Mouse (Mus musculus) lung, adult 2 months (tissue): ENCODE data around the gene Hbp1. TPM values are rescaled to one million over a fixed set of nuclear protein-coding genes. Genes with fewer than 3 reads are reported as not detected.

Experiments
- DNase-seq: peaks from one replicate; pipeline ENCODE4 v3.0.0; 2022
- H3K4me1 ChIP-seq: fragments of 200-500 bp; 2 replicates; pipeline ENCODE4 v1.6.1; 2011; ENCODE audit warnings: low read length; ENCODE audit not compliant: control insufficient read depth, insufficient read depth
- H3K4me3 ChIP-seq: fragments of 200-500 bp; replicated peaks from 2 replicates; pipeline ENCODE3; 2011; ENCODE audit warnings: low read depth, mild to moderate bottlenecking, control low read depth, low read length; ENCODE audit errors: extremely low read depth
- CTCF ChIP-seq: fragments of 200-500 bp; IDR thresholded peaks from 2 replicates; pipeline ENCODE4 v1.5.1; 2011; ENCODE audit warnings: mild to moderate bottlenecking, low read length, control low read depth; ENCODE audit not compliant: insufficient read depth
- POLR2A ChIP-seq: fragments of 200-500 bp; IDR thresholded peaks from 2 replicates; pipeline ENCODE4 v1.6.1; 2011; ENCODE audit warnings: low read depth, mild to moderate bottlenecking, control low read depth, low read length, borderline replicate concordance; ENCODE audit errors: extremely low read depth
- WGBS: fragments of 180-500 bp; shearing (Covaris S2); methylation state at CpG from one replicate; pipeline ENCODE4 v1.1.7; 2018; 5-methylcytosine and 5-hydroxymethylcytosine counted together
- polyA plus RNA-seq: library from polyadenylated mRNA; depleted of rRNA; stranded (reverse); fragments of >200 nt; gene quantifications from 2 replicates; pipeline ENCODE4 v1.2.3, GENCODE M21; 2012; rRNA removed

Gene Hbp1
- 51.4 and 72.6 TPM in 2 replicates for polyA plus RNA-seq

DNA sequence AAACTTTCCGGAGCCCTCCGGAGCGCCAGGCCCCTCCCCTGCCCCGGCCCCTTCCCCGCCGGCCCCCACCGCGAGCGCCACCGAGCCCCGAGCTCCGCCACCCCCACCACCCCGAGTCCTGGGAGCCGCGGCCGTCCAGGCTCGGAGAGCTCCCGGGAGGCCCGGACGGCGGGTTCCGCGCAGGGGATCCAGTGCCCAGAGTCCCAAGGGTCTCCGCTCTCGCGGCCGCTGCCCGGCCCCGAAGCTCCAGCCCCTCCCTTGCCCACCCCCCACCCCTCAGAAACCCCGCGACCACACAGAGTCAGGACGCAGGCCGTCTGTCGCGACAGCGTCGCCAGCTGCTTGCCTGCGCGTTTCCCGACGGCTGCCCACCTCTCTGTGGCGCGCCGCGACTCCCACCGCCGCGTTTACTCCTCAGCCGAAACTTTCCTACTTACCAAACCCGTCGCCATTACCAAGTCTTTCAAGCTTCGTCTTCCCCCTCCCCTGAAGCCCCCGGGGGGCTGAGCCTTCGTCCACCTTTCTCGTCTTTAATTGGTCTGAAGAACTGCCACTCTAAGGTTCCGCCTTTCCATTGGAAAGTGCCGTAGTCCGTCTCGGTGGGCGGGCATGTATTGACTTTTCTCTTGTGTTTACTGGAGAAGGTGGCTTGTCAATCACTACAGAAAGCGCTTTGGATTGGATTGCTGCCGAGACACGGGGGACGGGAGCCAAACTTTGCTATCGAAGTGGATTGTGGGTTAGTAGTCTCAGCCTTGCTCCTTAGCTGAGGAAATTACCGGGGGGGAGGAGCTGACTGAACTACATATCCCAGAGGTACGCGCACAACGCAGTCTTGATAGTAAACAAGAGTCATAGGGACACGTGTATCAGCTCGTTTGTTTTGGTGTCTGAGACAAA lies at the start of gene Hbp1:
Gene Hbp1 (minus strand): TSS at position 777 of the 900 bp plus-strand sequence.
- TF ChIP-seq CTCF = no peak
- peak; percentile 86; the same call in 1 of the 2 replicates for TF ChIP-seq POLR2A
- peaks cover 6% of the 10 kb centered on the region for H3K4me1 ChIP-seq
- peak; percentile 97 for DNase-seq
- H3K4me3 ChIP-seq = peak within 1 kb of the TSS; percentile 76
- 1% methylated on average over 67 of the region's 71 CpGs for WGBS

DNA sequence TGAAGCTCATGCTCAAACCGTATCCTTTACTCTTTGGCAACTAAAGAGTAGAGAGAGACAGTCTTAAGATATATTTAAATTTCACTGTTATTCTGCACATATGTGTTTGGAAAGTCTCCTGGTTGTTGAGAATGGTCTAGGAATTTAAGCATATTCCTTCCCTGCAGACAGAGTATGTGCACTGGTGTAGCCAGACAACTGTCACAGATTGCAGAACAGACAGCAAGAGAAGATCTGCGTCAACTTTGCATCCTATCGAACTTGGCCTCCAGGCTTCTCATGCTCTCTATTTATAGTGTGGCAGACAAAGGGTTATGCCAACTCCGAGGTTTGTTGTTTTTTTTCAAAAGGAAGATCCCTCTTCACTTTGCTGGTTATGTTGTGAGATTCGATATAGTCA lies 48.4 kb upstream of the Hbp1 start:
- no peak overlapping the region for H3K4me3 ChIP-seq
- no peak for TF ChIP-seq POLR2A
- no peak for TF ChIP-seq CTCF
- WGBS = 79% methylated on average over 5 of the region's 5 CpGs
- no peaks in the 10 kb centered on the region for H3K4me1 ChIP-seq
- DNase-seq = no peak

DNA sequence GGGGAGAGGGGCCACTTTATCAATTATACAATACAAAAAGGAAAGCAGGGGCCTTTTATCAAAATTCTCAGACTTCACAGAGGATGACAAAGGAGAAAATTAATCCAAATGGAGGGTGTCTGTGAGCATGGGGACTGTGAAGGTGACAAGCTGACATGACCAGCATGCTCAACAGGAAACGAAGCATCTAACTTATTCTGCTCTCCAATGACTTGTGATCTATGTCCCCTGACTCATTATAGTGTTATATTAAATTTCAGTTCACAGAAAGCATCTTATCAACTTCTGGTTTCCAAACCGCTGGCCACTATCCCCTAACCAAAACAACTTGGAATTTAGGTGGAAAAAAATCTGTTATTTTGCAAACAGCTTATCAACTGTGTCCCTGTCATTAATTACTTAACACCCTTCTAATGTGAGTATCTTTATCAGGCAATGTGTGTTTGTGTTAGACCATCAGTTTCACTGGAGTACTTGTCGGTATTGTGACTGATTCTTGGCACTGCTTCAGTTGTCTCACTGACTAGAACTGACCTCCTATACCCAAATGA lies 47.1 kb upstream of the Hbp1 start:
- TF ChIP-seq POLR2A (no peak), CTCF (no peak)
- 59% methylated on average over 3 of the region's 3 CpGs for WGBS
- Histone ChIP-seq H3K4me1 (no peaks in the 10 kb centered on the region), H3K4me3 (no peak overlapping the region)
- no peak for DNase-seq

DNA sequence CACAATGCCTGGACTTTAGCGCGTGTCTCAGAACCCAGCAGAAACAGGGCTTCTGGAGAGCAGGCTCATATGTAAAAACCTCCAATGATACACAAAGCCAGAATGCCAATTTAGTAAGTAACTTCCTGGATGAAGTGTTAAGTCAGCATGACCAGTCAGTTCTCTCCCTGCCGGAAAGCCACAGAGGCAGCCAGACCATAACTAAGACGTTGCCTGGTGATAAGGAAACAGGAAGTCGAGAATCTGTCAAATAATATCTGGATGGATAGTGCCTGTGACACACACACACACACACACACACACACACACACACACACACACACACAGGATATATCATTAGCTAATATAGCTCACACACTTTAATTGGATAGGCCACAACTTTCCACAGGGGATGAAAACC lies 46.5 kb upstream of the Hbp1 start:
- 21% methylated on average over 5 of the region's 5 CpGs for WGBS
- Histone ChIP-seq H3K4me1 (no peaks in the 10 kb centered on the region), H3K4me3 (no peak overlapping the region)
- TF ChIP-seq CTCF (no peak), POLR2A (no peak)
- no peak for DNase-seq

DNA sequence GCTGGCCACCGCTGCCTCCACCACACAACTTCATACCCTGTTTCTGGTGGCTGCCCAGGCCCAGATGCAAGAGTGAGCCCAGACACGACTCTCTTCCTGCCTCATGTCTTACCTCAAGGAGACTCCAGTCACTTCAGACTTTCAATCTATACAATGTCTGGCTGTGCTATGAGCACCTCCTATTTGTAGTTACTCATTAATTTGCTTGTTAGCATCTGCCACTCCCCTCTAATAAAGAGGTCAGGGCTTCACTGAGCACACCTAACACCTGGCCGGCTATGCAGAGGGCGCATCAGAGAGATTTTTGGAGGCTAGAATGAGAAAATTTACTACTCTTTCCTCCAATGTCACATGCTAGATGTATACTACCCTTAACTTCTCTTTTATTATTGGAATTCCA lies 40.2 kb upstream of the Hbp1 start:
- H3K4me3 ChIP-seq = no peak overlapping the region
- WGBS = 84% methylated on average over 4 of the region's 4 CpGs
- no peak for TF ChIP-seq CTCF
- no peak for TF ChIP-seq POLR2A
- DNase-seq = no peak
- H3K4me1 ChIP-seq = no peaks in the 10 kb centered on the region

DNA sequence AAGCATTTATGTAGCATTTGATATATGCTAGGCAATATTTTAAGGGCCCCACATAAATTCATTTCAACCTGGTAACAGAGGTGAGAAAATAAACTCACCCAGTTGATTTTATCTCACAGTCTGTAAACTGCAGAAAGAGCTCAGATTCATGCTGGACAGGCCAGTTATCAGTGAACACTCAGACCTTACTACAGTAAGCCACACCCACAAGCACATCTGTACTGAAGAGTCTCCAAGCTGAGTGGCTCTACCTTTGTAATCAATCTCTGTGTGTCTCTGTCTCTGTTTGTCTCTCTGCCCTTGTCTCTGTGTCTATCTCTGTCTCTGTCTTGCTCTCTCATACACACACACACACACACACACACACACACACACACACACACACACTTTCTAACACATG lies 39.4 kb upstream of the Hbp1 start:
- no peak for DNase-seq
- TF ChIP-seq POLR2A (no peak), CTCF (no peak)
- H3K4me1 ChIP-seq = no peaks in the 10 kb centered on the region
- H3K4me3 ChIP-seq = no peak overlapping the region

DNA sequence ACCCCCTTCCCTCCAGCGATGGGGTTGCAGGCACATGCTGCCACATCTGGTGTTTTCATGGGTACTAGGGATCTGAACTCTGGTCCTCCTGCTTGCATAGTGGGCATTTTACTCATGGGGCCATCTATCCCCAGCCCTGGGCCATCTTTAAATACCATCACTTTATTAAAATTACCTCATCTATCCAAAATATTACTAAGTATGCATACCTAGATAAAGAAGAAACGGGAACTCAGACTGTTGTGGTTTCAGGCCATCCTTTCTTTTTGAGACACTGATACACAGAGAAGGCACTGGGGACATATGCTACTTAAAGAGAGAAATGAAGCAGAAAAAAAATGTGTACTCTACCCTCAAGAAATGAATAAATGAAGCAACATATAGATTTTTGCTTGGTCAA lies 36.1 kb upstream of the Hbp1 start:
- no peaks in the 10 kb centered on the region; the same call in 1 of the 2 replicates for H3K4me1 ChIP-seq
- DNase-seq = no peak
- WGBS = 94% methylated on average over 2 of the region's 2 CpGs

DNA sequence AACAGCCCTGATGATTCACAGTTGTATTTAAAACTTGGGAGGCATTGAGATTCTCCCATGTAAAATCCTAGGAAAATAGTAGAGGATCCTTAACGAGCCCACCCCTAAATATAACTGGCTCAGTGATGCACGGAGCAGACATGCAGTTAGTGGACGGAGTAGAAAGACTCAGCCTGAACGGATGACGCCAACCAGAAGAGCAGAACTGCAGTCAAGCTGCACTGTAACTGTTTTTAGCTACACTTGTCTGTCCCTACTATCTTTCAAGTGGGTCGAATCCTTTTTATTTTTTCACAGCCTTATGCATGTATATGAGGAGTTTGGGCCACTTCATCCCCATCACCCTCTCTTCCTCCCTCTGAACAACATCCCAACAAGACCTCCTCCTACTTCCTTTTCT lies 35.4 kb upstream of the Hbp1 start:
- no peak for DNase-seq
- Histone ChIP-seq H3K4me1 (no peaks in the 10 kb centered on the region; the same call in 1 of the 2 replicates), H3K4me3 (no peak overlapping the region)
- TF ChIP-seq POLR2A = no peak
- TF ChIP-seq CTCF = no peak
- 96% methylated on average over 6 of the region's 6 CpGs for WGBS

More for the DNA sequence above, 36.1 kb upstream of the Hbp1 start:
- TF ChIP-seq POLR2A (no peak), CTCF (no peak)
- no peak overlapping the region for H3K4me3 ChIP-seq

DNA sequence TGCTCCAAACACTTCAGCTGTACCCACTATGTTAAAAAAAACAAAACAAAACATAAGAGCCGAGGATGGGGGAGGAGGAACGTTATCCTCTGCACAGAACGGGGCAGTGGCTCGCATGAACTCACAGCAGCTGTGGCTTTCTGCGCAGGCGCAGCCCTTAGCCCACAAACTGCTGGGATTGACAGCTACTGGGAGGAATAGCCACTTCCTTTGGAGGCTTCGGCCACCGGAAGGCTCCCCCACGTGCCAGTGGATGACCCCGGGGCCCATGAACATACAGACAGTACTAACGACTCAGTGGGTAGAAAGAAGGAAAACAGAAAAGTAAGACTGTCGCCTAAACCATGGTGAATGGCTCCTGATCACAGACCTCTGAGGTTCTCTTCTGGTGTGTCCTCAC lies 34.3 kb upstream of the Hbp1 start:
- Histone ChIP-seq H3K4me3 (no peak overlapping the region), H3K4me1 (no peaks in the 10 kb centered on the region; the same call in 1 of the 2 replicates)
- 52% methylated on average over 12 of the region's 12 CpGs for WGBS
- DNase-seq = no peak
- no peak for TF ChIP-seq POLR2A
- no peak for TF ChIP-seq CTCF

DNA sequence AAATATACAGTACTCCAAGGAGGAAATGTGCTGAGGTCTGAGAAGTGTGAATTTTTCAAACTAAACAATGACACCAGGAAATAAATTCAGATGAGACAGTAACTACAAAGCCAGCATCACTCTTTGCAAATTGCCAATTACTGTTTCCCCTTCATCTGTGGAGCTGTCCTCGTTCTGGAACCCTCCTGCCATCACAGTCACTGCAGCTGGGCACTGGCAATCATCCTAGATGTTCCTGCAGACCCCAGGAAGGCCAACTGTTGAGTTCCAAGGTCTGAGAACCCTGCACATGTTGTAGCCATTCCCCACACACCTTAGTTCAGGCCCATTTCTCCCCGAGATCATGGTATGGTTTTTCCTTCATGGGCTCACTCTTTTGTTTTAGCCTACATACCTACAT lies 33.9 kb upstream of the Hbp1 start:
- TF ChIP-seq CTCF (no peak), POLR2A (no peak)
- DNase-seq = no peak
- no peaks in the 10 kb centered on the region; the same call in 1 of the 2 replicates for H3K4me1 ChIP-seq
- no peak overlapping the region for H3K4me3 ChIP-seq
- 60% methylated on average over 2 of the region's 2 CpGs for WGBS
